Mouse (Mus musculus): ENCODE measurements around the gene Srebf2.
A peak's percentile ranks its signal among the peaks of the same experiment; 100 is the strongest.

The Srebf2 gene

GRCm38 (mm10) chr15:82158243-82159035, 11.5 kb downstream of the Srebf2 start:
- no peak for DNase-seq

GRCm38 (mm10) chr15:82159471-82159870, 12.5 kb downstream of the Srebf2 start:
- no peak for DNase-seq

GRCm38 (mm10) chr15:82160731-82161640, 14.0 kb downstream of the Srebf2 start:
- DNase-seq = no peak

- DNase-seq = no peak
Observed at GRCm38 (mm10) chr15:82161965-82162600, 15.1 kb downstream of the Srebf2 start.

GRCm38 (mm10) chr15:82163356-82164060, 16.5 kb downstream of the Srebf2 start:
- DNase-seq = no peak

- DNase-seq = no peak
Observed at GRCm38 (mm10) chr15:82164061-82164399, 17.0 kb downstream of the Srebf2 start.

- no peak for DNase-seq
Observed at GRCm38 (mm10) chr15:82164496-82164895, 17.5 kb downstream of the Srebf2 start.

- DNase-seq = peak; percentile 79
Observed at GRCm38 (mm10) chr15:82165332-82166239, 18.6 kb downstream of the Srebf2 start.

GRCm38 (mm10) chr15:82166240-82167100, 19.5 kb downstream of the Srebf2 start:
- DNase-seq = no peak

- DNase-seq = no peak
Observed at GRCm38 (mm10) chr15:82167201-82168168, 20.5 kb downstream of the Srebf2 start.

GRCm38 (mm10) chr15:82169671-82170070, 22.7 kb downstream of the Srebf2 start:
- DNase-seq = no peak

GRCm38 (mm10) chr15:82170437-82171377, 23.7 kb downstream of the Srebf2 start:
- DNase-seq = no peak

- DNase-seq = no peak
Observed at GRCm38 (mm10) chr15:82172648-82173047, 25.7 kb downstream of the Srebf2 start.

GRCm38 (mm10) chr15:82175091-82175490, 28.1 kb downstream of the Srebf2 start:
- no peak for DNase-seq

- no peak for DNase-seq
Observed at GRCm38 (mm10) chr15:82177743-82178290, 30.8 kb downstream of the Srebf2 start.

GRCm38 (mm10) chr15:82181131-82181530, 34.1 kb downstream of the Srebf2 start:
- DNase-seq = no peak

GRCm38 (mm10) chr15:82182311-82182710, 35.3 kb downstream of the Srebf2 start:
- no peak for DNase-seq

- DNase-seq = no peak
Observed at GRCm38 (mm10) chr15:82183596-82183995, 36.6 kb downstream of the Srebf2 start.
